Mouse (Mus musculus): ENCODE results near the gene Taf1a.

Taf1a gene

DNA sequence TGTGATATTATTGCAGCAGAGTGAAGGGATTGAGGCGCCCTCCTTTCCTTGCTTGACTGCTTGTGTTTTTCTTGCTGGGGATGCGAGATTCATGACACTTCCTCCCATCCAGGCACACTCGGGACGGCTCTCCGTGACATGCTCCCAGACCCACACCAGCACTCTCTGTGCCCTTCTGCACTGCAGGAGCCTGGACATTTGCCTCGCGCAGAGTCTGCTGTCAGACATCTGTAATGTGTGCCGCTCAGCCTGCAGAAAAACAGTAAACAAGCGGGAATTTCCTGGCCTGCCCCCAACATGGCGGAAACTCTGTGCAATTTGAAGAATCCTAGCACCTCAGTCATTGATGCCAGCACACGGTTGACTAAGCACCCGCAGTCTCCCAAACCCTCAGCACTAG lies 29.1 kb downstream of the Taf1a start, which contains the start of gene Hhipl2:
Hhipl2 (plus strand) TSS at position 343 of the 400 bp plus-strand sequence.
- no peak for DNase-seq

- no peak for DNase-seq
Measured at GRCm38 (mm10) chr1:183419741-183420140, 31.0 kb downstream of the Taf1a start.

DNA sequence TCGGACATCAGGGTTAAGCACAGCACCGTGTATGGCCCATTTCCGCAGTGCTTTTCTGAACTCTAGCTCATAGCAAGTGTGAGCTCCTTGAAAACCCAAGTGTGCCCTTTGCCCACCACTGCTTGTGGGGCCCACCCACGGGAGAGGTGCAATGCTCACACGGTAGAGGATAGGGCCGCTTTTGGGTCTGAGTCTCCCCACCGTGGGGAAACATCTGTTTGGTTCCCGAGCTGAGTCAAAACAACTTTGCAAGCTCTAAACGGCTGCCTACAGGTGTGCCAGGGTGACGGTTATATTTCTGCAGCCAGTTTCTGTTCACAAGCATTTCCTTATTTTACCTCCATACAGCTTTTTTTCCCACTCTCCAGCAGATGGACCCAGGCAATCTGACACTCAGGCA lies 31.5 kb downstream of the Taf1a start:
- no peak for DNase-seq

- DNase-seq, result no peak
Measured at GRCm38 (mm10) chr1:183424100-183424499, 35.3 kb downstream of the Taf1a start.

- no peak for DNase-seq
Measured at GRCm38 (mm10) chr1:183434918-183435317, 46.1 kb downstream of the Taf1a start.

DNA sequence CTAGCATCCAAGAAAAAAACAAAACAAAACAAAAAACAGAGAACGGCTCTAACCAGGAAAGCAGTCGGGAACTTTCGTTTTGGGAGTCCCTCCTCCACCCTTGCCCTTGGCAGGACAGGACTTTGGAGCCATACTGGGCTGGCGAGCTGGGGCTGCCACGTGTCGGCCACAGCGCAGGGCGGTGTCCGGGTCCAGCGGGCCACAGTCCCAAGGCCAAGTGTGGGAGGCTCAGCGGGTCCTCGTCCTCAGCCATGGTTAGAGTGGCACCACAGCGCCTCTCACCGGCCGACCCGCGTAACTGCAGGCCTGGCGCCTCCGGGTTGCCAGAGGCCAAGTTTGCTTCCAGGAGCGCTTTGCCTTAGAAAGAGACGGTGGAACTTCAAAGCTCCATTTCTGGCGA lies 50.3 kb downstream of the Taf1a start:
- DNase-seq, result peak; percentile 49

- peak; percentile 83 for DNase-seq
Measured at GRCm38 (mm10) chr1:183442015-183442774, 53.4 kb downstream of the Taf1a start.

GRCm38 (mm10) chr1:183453066-183453465 lies 64.3 kb downstream of the Taf1a start:
- no peak for DNase-seq

Measured in right cerebral cortex, postnatal 14 days (tissue).